Mouse (Mus musculus): ENCODE data around the gene Limch1. TPM values are rescaled to one million over a fixed set of nuclear protein-coding genes. Genes with fewer than 3 reads are reported as not detected.

Gene Limch1
- polyA plus RNA-seq, 1 experiment: not detected

GRCm38 (mm10) chr5:66922582-66922981, 177.0 kb downstream of the Limch1 start:
- H3K36me3 ChIP-seq (replicated peaks; ENCODE audit: low read length): no peaks in the 10 kb centered on the region
- TF ChIP-seq GATA1 (IDR thresholded peaks at IDR 0.05; ENCODE audit: borderline replicate concordance, low read length): no peak
- TF ChIP-seq FLI1 (IDR thresholded peaks at IDR 0.05; ENCODE audit: low read length): no peak
- H3K4me3 ChIP-seq (replicated peaks): no peak overlapping the region
- no peaks in the 10 kb centered on the region for H3K27me3 ChIP-seq (replicated peaks)
- H3K4me1 ChIP-seq: no peaks in the 10 kb centered on the region
- H3K9me3 ChIP-seq: peaks cover 17% of the 10 kb centered on the region

- peaks cover 3% of the 10 kb centered on the region; the same call in 1 of the 2 replicates for H3K9me3 ChIP-seq
- H3K36me3 ChIP-seq (replicated peaks; ENCODE audit: low read length): no peaks in the 10 kb centered on the region
- no peaks in the 10 kb centered on the region for H3K4me1 ChIP-seq
- TF ChIP-seq GATA1 (IDR thresholded peaks at IDR 0.05; ENCODE audit: borderline replicate concordance, low read length): no peak
- TF ChIP-seq FLI1 (IDR thresholded peaks at IDR 0.05; ENCODE audit: low read length): no peak
- H3K27me3 ChIP-seq (replicated peaks): no peaks in the 10 kb centered on the region
- H3K4me3 ChIP-seq (replicated peaks): no peak overlapping the region
Observed at GRCm38 (mm10) chr5:66929291-66929690, 183.7 kb downstream of the Limch1 start.

GRCm38 (mm10) chr5:66933134-66933804, 187.6 kb downstream of the Limch1 start:
- no peaks in the 10 kb centered on the region for H3K27me3 ChIP-seq (replicated peaks)
- H3K4me1 ChIP-seq: no peaks in the 10 kb centered on the region
- no peak for TF ChIP-seq GATA1 (IDR thresholded peaks at IDR 0.05; ENCODE audit: borderline replicate concordance, low read length)
- no peak for TF ChIP-seq FLI1 (IDR thresholded peaks at IDR 0.05; ENCODE audit: low read length)
- H3K36me3 ChIP-seq (replicated peaks; ENCODE audit: low read length): no peaks in the 10 kb centered on the region
- peaks cover 3% of the 10 kb centered on the region for H3K9me3 ChIP-seq
- H3K4me3 ChIP-seq (replicated peaks): no peak overlapping the region

- TF ChIP-seq FLI1 (IDR thresholded peaks at IDR 0.05; ENCODE audit: low read length): no peak
- no peak for TF ChIP-seq GATA1 (IDR thresholded peaks at IDR 0.05; ENCODE audit: borderline replicate concordance, low read length)
- no peaks in the 10 kb centered on the region for H3K36me3 ChIP-seq (replicated peaks; ENCODE audit: low read length)
- H3K4me3 ChIP-seq (replicated peaks): no peak overlapping the region
- H3K27me3 ChIP-seq (replicated peaks): no peaks in the 10 kb centered on the region
- H3K9me3 ChIP-seq: peaks cover 3% of the 10 kb centered on the region
- no peaks in the 10 kb centered on the region for H3K4me1 ChIP-seq
Observed at GRCm38 (mm10) chr5:66934585-66934984, 189.0 kb downstream of the Limch1 start.

GRCm38 (mm10) chr5:66937376-66937775, 191.7 kb downstream of the Limch1 start:
- H3K27me3 ChIP-seq (replicated peaks): no peaks in the 10 kb centered on the region
- H3K36me3 ChIP-seq (replicated peaks; ENCODE audit: low read length): no peaks in the 10 kb centered on the region
- H3K4me1 ChIP-seq: no peaks in the 10 kb centered on the region
- peaks cover 12% of the 10 kb centered on the region for H3K9me3 ChIP-seq
- TF ChIP-seq FLI1 (IDR thresholded peaks at IDR 0.05; ENCODE audit: low read length) (no peak), GATA1 (IDR thresholded peaks at IDR 0.05; ENCODE audit: borderline replicate concordance, low read length) (no peak)
- H3K4me3 ChIP-seq (replicated peaks): no peak overlapping the region

GRCm38 (mm10) chr5:66941710-66942450, 196.3 kb downstream of the Limch1 start:
- H3K4me1 ChIP-seq: no peaks in the 10 kb centered on the region
- peaks cover 13% of the 10 kb centered on the region; the same call in 1 of the 2 replicates for H3K9me3 ChIP-seq
- no peaks in the 10 kb centered on the region for H3K27me3 ChIP-seq (replicated peaks)
- no peak overlapping the region for H3K4me3 ChIP-seq (replicated peaks)
- no peak for TF ChIP-seq FLI1 (IDR thresholded peaks at IDR 0.05; ENCODE audit: low read length)
- no peak for TF ChIP-seq GATA1 (IDR thresholded peaks at IDR 0.05; ENCODE audit: borderline replicate concordance, low read length)
- H3K36me3 ChIP-seq (replicated peaks; ENCODE audit: low read length): no peaks in the 10 kb centered on the region

DNA sequence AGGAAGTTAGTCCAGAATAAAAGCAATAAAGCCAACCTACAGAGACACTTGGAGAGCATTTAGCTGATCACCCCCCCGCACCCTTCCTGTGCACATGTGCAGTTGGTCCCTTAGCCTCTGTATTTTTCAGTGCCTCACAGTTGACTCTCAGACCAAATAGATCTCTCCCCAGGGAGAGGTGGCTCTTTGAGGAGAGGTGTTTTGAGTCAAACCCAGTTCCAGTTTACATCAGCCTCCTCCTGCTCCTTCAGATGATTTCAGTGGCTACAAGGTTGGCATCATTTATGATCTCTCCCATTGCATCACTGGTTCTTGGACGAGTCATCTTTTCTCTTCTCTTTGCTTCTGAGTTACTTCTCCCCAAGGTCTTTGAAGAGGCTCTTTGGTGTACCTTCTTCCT, 197.3 kb downstream of the Limch1 start:
- H3K9me3 ChIP-seq: peaks cover 13% of the 10 kb centered on the region; the same call in 1 of the 2 replicates
- no peaks in the 10 kb centered on the region for H3K4me1 ChIP-seq
- TF ChIP-seq FLI1 (IDR thresholded peaks at IDR 0.05; ENCODE audit: low read length): no peak
- no peak for TF ChIP-seq GATA1 (IDR thresholded peaks at IDR 0.05; ENCODE audit: borderline replicate concordance, low read length)
- H3K27me3 ChIP-seq (replicated peaks): no peaks in the 10 kb centered on the region
- H3K36me3 ChIP-seq (replicated peaks; ENCODE audit: low read length): no peaks in the 10 kb centered on the region
- no peak overlapping the region for H3K4me3 ChIP-seq (replicated peaks)

GRCm38 (mm10) chr5:66943521-66943920, 197.9 kb downstream of the Limch1 start:
- Histone ChIP-seq H3K36me3 (replicated peaks; ENCODE audit: low read length) (no peaks in the 10 kb centered on the region), H3K4me3 (replicated peaks) (no peak overlapping the region), H3K27me3 (replicated peaks) (no peaks in the 10 kb centered on the region), H3K9me3 (peaks cover 15% of the 10 kb centered on the region; the same call in 1 of the 2 replicates), H3K4me1 (no peaks in the 10 kb centered on the region)
- no peak for TF ChIP-seq GATA1 (IDR thresholded peaks at IDR 0.05; ENCODE audit: borderline replicate concordance, low read length)
- no peak for TF ChIP-seq FLI1 (IDR thresholded peaks at IDR 0.05; ENCODE audit: low read length)

DNA sequence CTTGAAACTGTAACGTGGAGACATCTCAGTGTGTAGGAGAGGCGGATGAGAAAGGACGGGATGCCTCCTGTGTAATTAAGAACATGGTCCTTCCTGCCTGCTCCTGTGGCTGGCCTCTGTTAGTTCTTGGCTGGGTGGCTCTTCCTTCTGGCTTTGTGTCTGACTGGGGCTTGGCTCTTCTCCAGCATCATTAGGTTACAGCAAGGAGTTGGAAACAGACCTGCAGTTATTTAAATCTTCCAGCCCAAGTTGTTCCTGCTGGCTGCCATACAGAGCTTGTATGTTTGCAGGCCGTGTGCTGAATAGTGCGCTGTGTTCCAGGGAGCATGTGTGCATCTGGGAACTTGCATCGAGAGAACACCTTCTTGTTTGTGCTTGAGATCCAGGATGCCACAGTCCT, 202.3 kb downstream of the Limch1 start:
- no peak overlapping the region for H3K4me3 ChIP-seq (replicated peaks)
- H3K27me3 ChIP-seq (replicated peaks): no peaks in the 10 kb centered on the region
- no peak for TF ChIP-seq GATA1 (IDR thresholded peaks at IDR 0.05; ENCODE audit: borderline replicate concordance, low read length)
- TF ChIP-seq FLI1 (IDR thresholded peaks at IDR 0.05; ENCODE audit: low read length): no peak
- H3K9me3 ChIP-seq: peaks cover 12% of the 10 kb centered on the region
- no peaks in the 10 kb centered on the region for H3K36me3 ChIP-seq (replicated peaks; ENCODE audit: low read length)
- no peaks in the 10 kb centered on the region for H3K4me1 ChIP-seq

GRCm38 (mm10) chr5:66949098-66949692, 203.6 kb downstream of the Limch1 start:
- TF ChIP-seq FLI1 (IDR thresholded peaks at IDR 0.05; ENCODE audit: low read length) (no peak), GATA1 (IDR thresholded peaks at IDR 0.05; ENCODE audit: borderline replicate concordance, low read length) (no peak)

More at GRCm38 (mm10) chr5:66949098-66949692, 203.6 kb downstream of the Limch1 start:
- Histone ChIP-seq H3K36me3 (replicated peaks; ENCODE audit: low read length) (no peaks in the 10 kb centered on the region), H3K9me3 (peaks cover 11% of the 10 kb centered on the region), H3K27me3 (replicated peaks) (no peaks in the 10 kb centered on the region), H3K4me3 (replicated peaks) (no peak overlapping the region), H3K4me1 (no peaks in the 10 kb centered on the region)
